Mouse (Mus musculus): ENCODE measurements at regions not wholly inside any gene's neighbourhood (a gene's known extent, or its start where the extent isn't known, plus 50 kb on each side); places are given as distances from the start of the nearest gene placed in this dataset.

DNA sequence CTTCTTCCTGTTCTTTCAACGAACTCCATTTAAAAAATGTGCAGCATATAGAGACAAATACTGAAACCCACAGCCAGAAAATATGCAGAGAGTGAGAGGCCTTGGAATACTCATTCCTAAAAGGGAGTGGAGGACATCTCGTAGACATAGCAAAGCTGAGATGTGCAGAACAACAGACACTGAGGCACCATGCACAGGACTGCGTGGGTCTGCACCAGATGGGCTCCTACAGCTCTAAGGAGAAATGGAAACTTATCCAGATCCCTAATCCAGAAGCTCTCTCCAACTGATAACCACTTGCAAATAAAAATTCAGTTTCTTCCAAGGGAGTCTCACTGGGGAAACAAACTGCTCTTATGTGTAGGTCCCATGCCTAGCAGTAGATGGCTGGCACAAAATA, 101.6 kb downstream of the Slc25a24 start:
- DNase-seq (ENCODE audit: low read depth in 1 of 2, low spot score in 2 of 2): no peak

DNA sequence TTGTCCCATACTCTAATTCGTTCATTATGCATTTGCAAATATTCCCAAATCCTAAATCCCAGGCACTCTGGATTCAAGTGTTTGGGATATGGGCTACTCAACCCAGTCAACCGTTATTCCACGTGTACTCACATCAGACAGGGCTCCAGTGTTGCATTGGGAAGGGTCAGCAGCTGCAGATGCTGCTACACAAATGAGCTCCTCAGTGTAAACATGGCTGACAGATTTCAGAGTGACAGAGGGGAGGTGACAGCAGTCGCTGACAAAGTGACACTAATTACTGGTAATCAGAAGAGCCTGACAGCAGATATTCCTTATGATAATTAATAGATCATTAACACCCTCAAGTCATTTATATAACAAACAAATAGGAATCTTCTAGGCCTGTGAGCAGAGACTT, 106.2 kb upstream of the Vav3 start:
- DNase-seq (ENCODE audit: low read depth in 1 of 2, low spot score in 2 of 2): no peak

DNA sequence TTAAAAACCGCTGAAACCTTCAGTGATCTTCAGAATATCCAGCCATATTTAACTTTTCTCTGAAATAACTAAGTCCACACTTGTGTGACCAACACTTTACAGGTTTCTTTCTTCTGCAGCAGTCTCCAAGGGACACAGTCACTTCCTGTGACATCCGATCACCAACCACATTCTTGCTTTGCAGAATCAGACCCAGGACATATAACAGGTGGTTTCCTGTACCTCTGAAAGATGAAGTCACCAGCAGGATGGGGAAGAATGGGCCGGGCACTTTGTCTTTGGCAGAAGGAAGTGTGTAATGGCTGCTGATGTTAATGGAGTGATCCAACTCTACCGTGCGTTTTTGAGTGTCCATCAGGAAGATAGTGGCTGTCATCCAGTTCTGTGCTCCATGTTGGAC, 103.5 kb upstream of the Vav3 start:
- DNase-seq (ENCODE audit: low read depth in 1 of 2, low spot score in 2 of 2): no peak

DNA sequence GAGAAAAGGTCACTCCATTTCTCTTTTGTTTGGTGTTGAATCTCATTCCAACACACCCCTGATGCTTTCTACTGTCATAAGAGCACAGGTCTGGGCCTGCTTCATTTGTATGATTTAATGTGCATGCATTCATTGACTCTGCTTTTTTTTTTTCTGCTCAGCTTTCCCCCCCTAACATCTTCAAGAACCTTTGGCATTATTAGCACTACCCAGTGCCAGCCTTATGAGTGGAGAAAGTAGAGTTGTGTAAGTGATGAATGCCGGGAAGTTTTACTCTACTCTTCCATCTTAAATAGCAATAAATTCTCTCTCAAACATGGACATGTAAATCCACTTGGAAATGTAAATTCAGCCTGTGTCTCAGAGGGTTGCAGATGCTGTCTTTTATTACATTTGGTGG, 97.0 kb upstream of the Vav3 start:
- DNase-seq (ENCODE audit: low read depth in 1 of 2, low spot score in 2 of 2): no peak

DNA sequence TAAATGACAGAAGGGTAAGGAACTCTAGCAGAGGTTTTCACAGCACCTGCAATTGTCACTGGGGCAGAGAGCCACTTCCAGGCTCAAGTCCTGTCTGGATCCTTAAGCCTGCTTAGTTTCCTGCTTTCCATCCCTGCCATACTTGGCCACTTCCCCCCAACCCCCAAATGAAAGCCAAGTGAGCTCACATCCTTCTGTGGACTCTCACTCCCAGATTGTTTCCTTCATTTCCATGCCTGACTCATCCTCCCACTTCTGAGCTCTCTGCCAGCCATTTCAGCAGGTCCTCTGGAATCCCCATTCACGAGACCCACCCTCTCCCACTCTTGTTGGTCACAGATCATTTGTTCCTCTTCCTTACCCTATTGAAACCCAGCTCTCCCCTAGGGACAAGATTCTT, 91.7 kb upstream of the Vav3 start:
- no peak for DNase-seq (ENCODE audit: low read depth in 1 of 2, low spot score in 2 of 2)

DNA sequence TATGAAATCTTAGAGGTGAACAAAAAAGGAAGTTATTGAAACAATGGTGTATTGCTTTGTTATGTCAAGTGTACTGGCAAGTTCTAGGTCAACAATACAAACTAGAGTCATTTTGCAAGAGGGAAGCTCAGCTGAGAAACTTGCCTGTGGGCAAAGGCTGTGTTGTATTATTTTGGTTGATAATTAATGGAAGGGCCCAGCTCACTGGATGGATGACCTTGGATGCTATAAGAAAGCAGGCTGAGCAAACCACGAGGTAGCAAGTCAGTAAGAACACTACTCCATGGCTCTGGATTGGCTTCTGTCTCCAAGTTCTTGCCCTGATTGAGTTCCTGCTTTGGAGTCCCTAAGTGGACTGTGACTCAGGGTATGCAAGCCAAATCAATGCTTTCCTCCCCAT, 91.1 kb upstream of the Vav3 start:
- DNase-seq (ENCODE audit: low read depth in 1 of 2, low spot score in 2 of 2): no peak

DNA sequence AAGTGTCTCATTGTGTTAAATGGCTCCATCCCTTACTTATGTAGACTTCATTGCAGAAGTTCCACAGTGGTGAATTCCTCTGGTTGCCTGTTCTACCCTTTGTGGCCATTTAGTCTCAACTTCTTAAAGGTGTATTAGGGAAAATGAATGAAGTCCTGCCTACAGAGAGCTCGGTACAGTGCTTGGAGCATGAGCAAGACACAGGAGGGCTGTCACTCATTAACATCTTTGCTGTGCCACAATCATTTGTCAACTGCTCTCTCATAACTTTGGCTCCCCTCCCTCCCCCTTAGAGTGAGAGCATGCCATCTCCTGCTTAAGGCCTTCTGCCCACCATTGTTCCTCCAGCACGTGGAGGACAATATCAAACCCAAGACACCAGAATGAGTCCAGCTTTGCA, 90.5 kb upstream of the Vav3 start:
- no peak for DNase-seq (ENCODE audit: low read depth in 1 of 2, low spot score in 2 of 2)

DNA sequence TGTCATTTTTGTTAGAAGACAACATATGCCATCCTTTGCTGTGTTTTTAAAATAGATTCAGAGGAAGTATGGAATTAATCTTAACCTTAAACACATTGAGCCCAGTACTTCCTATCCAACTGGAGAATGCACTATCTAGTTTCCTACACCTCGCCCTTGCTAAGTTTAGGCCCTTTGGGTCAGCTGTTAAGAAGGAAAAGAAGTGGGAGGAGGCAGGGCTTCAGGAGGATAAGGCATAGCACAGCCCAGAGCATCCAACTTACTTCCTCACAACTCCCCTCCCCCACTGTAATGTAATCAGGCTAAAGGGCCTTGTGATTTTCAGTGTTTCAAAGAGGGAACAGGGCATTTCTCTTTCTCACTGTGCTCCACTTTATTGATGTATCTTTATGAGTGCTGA, 88.7 kb upstream of the Vav3 start:
- DNase-seq (ENCODE audit: low read depth in 1 of 2, low spot score in 2 of 2): no peak

DNA sequence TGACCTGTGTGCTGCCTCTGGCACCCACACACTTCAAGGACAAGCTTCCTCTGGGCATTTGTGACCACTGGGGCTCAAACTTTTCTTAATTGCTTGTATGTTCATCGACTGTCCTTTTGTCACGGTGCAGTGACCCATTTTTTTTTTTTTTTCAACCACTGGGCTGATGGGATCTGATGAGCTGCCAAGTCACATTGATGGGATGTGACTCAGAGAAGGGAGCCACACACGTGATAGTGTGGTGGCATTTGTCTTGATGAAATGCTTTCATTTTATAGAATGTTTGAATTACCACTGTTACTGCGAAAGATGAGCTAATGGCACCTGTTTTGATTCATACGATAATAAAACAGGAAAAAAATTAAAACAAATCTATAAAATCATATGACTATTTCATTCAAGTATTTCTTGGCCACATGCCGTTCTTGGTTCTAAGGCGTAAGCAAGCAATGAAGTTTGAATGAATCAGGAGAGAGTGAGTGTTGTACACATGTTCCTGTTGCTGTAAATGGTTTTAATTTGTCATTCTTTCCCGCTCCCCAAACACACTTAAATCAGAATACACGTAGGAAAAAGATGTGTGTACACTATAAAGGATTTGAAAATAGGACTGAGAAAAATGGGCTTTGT, 86.3 kb upstream of the Vav3 start:
- no peak for DNase-seq (ENCODE audit: low read depth in 1 of 2, low spot score in 2 of 2)

DNA sequence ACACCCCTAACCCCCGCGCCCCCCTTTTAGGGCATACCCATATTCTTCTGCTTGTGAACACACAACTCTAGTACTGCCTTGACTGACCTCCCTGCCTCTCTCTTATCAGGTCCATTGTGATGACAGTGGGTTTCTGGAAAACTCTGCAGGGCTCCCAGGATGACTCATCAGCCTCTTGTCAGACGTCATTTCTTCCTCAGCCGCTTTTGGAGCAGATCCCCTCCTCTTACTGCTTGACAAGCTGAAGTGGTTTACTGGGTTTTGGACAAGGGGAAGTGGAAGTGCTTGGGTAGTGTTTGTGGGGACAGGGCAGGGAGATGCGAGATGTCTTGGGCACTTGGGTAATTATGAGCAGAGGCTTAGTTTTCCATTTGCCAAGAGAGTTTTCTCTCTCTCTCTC, 85.5 kb upstream of the Vav3 start:
- peak; percentile 47 to 60 for DNase-seq (ENCODE audit: low read depth in 1 of 2, low spot score in 2 of 2)

DNA sequence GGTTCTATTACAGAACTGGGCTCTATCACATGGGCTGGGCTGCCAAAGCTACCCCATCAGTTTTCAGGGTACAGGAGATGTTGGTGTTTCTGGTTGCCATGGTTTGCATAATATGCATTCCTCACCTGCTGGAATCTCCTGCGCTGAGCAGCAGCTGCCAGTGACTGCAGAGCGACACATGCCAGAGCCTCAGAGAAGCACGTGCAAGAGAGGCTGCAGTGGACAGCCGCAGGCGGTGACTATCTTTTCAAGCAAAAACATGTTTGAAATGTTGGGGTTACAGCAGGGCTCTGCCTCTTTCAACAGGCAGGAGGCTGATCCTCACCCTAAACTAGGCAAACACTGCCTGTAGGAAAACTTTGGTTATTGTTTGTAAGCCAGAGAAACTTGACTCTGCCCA, 83.7 kb upstream of the Vav3 start:
- no peak for DNase-seq (ENCODE audit: low read depth in 1 of 2, low spot score in 2 of 2)

DNA sequence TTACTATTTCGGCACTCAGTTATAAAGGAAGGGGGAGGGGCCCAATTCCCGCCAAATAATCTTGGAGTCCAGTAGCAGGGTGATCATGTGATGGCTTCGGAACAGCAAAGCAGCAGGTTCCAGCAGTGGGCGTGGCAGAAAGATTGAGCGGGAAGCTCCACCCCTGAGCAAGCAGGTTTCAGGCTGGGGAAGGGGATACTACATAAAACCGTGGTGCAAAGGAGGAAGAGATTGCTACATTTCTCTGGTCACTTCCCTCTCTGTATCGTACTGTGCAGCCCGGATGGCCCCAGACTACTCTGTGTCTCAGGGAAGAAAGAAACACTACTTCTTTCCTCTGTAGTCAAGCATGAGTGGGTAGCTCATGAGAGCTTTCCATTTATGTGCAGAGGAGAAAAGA, 73.5 kb upstream of the Vav3 start:
- peak in 1 of 2 experiments; percentile 28 for DNase-seq (ENCODE audit: low read depth in 1 of 2, low spot score in 2 of 2)

DNA sequence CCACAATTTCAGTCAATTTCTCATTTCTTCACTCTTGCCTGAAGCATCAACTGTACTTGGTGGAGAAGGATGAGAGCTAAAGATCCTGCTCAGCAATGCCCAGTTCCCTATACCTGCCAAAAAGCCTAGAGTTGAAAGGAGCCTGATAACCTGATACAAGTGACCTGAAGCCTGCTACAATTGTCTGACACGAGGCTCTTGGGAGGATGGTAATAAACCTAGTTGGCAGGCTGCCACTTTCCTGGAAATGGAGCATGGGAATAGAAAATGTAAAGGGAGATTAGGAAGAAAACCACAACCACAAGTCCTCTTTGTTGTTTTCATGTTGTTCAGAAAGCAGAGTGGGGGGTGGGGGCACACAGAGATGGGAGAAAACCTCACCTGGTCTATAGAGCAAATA, 69.7 kb upstream of the Vav3 start:
- no peak for DNase-seq (ENCODE audit: low read depth in 1 of 2, low spot score in 2 of 2)

DNA sequence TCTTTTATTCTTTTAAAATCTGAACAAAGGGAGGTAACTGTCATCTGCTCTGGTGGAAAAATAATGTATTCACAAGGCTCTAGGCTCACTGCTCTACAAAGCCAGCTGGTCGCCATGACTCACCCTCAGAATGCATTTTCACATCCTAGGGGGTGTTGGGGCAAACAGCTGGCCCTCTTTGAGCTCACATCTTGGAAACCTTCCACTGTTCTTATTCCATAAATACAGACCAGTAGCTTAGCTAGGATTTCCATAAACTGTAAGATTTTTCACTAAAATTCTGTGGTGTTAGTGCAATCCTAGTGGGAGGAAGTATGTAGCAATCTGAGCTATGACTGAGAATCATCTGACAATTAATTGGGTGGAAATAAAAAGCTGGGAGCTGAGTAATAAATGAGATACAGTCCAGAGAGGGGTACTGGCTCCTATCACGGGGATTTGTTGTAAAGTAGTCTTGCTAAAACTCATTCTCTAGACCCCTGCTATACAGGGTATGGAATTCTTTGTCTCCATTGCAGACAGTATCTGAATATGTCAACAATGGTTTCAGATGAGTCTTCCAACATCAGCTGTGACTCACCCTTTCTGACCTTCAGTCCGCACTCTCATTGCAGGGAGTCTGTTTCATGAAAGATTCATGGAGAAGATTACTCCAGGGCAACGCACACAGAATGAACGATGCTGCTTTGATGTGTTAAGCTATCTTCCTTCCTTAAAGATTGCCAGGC, 67.2 kb upstream of the Vav3 start:
- no peak for DNase-seq (ENCODE audit: low read depth in 1 of 2, low spot score in 2 of 2)

DNA sequence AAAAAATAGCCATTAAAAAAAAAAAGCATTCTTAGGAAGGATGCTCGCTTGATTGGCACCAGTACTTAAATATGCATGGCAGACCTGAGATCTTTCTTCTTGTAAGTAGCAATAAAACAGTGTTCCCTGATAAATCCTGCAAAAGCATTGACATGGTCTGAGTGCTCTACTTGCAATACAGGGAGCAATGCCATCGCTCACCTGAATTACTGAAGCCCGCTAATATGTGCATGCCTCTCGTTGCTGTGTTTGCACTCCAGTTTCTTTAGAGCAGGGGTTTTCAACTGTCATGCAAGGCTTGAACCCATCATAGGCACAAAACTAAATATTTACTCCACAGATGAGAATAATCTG, 66.7 kb upstream of the Vav3 start:
- DNase-seq (ENCODE audit: low read depth in 1 of 2, low spot score in 2 of 2): no peak

DNA sequence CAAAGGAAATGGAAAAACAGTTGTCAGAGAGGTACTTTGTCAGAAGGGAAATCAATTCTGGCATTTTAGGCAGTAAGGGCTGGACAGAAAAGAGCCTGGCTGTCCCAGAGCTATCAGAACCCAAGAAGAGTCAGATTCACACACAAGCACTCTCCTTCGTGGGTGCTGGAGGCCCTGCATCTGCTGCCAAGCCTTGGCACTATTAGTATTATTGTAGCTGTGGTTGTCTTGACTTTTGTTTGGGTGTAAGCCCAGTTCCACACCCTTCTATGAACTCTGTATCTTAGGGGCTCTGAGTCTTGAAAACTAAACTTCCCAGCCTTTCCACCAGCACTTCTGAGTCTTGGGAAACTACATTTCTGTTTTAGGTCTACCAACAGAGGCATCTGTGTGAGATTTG, 61.4 kb upstream of the Vav3 start:
- DNase-seq (ENCODE audit: low read depth in 1 of 2, low spot score in 2 of 2): no peak

DNA sequence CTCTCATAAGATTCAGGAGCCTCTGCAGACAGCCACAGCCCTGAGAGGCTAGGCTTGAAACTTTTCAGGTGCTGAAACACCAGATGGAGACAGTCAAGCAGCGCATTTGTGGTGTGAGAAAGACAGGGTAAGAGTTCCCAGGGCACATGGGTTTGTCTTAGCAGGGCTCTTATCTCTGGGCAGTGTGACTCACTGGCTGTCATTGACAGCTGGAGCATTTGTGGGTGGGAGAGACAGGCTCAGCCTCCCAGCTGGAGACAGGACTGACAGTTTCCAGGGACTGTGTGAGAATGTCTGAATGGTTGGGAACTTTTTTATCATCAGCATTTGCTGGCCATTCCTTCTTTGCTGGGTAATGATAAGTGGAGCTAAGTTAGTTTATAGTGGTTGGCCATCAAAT, 53.9 kb upstream of the Vav3 start:
- DNase-seq (ENCODE audit: low read depth in 1 of 2, low spot score in 2 of 2): no peak
